Mouse (Mus musculus): ENCODE data around the gene Atp8b4.

Gene Atp8b4

DNA sequence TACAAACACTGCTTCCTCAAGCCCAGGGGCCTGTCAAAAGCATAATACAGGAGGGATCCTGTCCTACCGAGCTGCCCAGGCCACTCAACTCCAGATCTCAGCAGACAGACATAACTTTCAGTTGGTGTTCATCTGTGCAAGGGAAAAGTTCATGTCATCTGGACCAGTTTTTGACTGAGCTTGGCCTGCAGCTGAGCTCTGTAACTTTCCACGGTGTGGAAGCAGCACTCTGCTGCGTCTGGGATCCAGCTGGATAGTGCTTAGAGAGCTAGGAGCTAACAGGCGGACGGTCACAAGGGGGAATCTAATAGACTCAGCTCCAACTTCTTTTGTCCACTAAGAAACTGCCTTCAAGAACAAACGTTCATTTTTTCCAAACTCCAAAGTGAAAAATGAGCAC is 139.8 kb downstream of the Atp8b4 start:
- no peak for DNase-seq

DNA sequence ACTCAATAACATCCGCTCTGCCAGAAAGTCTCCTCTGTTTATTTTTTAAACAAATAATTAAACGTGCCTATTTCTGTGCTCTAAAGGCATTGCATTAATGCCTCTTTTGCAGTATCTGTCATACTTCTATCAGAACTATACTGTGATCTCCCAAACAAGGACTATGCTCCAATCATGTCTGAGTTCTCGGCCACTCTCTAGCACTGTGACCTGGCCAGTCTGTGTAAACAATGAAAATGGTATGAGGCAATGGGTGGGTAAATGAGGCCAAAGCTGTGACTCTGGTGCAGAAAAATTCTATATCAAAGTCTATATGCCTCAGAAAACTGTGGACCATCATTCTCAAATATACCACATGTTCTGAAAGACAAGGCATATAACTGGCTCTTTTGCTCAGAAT is 140.5 kb downstream of the Atp8b4 start:
- no peak for DNase-seq

DNA sequence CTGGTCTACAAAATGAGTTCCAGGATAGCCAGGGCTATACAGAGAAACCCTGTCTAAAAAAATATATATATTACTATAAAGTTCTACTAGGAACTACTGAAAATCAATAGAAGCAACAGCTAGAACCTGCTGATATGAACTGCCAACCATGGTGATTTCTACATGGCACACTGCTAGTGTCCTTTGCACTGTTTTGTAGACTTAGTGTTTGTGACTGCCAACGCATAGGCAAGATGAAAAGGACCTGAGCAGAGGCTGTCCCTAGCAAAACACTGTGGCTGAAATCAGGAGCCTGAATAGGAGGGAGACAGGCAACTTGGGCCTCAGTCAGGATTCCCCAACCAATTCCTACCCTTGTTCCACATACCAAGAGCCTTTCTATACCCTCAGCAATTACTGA is 141.2 kb downstream of the Atp8b4 start:
- DNase-seq: no peak

DNA sequence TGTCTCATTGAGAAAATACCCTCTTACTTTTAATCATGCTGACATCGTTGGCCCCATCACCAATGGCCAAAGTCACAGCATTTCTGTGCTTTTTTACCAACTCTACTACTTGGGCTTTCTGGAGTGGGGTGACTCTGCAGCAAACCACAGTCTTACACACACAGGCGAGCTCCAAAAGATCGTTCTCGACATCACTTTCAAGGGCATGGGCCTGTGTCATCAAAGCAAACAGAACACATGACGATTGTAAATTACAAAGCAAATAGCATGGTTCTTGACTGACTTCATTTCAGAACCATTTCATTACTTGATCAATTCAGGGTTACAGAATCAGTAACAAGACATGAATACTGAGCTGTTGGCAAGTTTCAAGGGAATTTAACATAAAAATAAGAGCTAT is 141.7 kb downstream of the Atp8b4 start:
- DNase-seq: no peak

DNA sequence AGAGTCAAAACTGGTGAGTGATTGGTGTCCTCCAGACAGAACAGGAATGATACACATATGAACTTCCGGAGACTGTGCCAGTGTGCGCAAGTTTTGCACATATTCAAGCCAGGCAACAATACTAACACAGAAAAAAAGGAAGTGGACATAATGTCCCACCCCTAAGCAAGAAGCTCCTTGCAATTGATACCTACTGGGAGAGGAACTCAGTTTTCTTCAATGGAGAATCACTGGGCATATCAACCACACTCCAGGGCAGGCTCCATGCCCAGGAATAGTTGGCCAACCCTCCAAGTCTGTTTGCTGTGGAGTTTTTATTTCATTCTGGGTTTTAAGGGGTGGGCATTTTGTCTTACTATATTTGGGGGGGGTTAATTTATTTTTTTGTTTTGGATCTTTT is 145.2 kb downstream of the Atp8b4 start:
- no peak for DNase-seq

DNA sequence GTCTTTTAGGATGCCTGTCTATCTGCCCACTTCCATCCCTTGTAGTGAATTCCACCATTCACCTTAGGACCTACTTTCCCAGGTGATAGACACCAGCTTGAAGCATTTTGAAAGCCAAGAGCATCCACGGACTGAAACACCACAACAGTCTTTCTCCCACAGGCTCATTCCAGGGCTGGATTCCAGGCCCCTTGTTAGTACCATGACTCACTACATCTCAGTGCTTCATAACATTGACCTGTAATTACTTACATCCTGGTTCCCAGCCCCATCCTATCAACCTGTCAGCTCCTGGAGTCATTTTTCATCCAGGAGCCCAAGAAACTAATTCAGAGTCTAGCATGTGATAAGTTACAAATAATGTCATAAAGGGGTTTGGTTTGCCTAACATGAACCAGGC is 148.7 kb downstream of the Atp8b4 start:
- no peak for DNase-seq

DNA sequence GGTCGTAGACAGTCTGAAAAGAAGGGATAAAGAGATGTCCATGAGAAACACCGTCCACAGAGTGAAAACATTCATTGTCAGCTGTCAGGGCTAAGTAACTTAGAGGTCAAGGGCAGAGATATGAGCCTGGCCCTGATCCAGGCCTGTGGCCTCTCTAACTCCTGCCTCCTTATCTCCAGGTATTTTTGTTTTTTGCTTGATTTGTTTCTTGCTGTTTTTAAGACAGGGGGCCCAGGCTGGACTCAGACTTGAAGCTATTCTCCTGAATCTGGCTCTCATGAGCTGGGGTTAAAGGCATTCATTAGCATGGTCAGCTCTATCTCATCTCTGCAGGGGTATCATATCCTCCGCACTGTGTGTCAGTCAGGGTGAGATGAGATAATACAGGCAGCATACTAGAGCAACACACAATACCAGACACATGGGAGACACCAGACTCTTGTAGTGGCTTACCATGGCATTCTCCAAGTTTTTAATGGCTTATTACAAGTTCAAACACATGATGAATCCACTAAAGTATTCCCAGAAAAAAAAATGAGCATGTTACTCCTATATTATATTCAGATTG is 157.4 kb downstream of the Atp8b4 start:
- no peak for DNase-seq

DNA sequence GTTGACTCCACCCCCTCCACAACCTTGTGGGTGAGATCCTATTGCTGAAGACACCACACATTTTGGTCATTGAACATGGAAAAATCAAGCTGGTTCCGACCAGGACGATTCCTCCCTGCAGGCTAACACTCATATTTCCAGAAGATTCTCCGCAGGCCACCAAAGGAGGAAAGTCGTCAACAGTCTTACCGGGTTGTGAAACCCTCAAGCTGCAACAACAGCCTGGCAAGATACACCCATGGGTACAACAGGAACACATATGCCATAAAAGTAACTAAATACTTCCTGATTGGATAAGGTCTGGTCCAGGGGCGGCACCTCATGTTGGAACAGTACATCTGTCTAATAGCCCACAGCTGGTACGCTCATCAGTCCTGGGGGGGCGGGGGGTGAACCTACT is 159.0 kb downstream of the Atp8b4 start:
- DNase-seq: no peak

DNA sequence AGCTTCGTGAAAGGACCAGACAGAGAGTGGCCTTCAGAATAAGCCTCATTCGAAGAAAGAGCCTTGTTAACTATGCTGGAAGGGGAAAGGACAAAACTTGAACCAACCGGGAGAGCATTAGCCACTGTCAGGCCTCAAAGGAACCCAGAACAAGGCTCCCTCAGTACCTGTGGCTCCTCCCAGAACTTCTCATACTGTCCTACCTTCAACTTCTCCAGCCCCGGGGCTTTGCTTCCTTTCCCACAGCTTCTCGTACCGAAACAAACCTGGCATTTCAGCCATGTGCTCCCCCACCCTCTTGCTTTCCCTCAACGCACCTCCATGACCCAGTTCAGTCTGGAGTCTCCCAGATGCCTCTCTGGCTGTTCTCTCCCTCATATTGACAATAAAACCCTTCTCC is 160.3 kb downstream of the Atp8b4 start:
- DNase-seq: no peak

DNA sequence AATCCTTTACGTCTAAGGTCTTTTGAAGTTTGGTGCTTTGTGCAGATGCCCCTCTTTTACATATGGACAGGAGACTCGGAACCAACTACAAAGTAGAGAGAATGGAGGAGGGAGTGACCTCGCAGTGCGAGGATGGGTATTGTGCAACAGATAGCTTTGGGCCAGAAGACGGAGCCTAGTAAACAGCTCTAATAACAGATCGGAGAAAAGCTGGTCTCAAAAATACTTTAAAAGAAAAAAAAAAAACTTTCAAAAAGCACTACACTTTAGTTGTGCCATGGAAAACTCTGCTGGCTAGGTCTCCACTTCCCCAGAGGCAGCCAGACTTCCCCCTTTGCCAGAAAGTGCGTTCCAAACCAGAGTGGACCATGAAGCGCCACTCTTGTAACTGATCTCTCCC is 161.0 kb downstream of the Atp8b4 start:
- no peak for DNase-seq

DNA sequence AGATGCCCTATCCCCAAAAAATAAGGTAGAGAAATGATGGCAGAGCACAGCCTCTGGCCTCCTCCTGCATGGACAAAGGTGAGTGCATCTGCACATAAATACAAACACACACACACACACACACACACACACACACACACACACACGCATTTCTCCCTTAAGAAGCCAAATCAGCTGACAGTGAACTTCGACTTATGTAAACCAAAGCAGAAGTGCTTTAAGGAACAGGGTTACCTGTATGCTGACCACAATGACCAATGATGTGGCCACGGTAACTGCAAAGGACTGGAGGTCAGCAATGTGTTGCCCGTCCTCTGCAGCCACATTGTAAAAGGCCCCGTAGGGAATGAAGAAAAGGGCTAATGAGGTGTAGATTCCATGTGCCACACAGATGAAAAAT is 163.3 kb downstream of the Atp8b4 start:
- DNase-seq: no peak

DNA sequence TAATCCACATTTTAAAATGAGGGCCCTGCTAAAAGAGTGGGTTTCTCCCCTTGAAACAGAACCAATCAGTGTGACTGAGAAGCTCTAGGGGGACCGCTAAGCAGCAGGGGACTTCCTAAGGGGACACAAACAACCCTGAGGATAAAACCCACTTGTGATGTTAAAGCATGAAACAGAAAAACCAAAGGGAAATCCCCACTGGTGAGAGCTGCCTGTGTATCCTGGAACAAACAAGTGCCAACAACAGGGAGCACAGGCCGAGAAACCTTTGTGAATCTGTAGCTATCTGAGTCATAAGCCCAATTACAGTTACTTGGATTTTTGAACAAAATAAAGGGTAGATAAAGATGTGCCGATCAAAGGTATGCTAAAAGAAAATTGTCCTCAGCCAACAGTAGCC is 168.7 kb downstream of the Atp8b4 start:
- no peak for DNase-seq

DNA sequence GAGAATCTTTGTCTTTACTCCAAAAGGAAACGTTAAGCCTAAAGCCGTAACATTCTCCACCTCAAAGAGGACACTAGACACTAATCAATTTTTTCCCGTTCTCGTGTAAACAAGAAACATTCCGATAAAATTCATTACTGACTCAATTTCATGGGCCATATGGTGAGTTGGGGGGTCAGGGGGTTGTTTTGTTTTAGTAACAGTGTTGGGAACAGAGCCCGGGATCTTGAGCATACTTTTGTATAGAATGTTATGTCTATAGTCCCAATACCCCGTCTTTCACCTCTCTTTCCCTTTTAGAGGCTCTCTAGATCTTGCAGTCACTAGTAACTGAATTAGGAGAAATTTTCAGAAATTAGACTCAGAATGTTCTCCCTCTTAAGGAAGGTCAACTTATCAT is 177.3 kb downstream of the Atp8b4 start:
- DNase-seq: no peak

DNA sequence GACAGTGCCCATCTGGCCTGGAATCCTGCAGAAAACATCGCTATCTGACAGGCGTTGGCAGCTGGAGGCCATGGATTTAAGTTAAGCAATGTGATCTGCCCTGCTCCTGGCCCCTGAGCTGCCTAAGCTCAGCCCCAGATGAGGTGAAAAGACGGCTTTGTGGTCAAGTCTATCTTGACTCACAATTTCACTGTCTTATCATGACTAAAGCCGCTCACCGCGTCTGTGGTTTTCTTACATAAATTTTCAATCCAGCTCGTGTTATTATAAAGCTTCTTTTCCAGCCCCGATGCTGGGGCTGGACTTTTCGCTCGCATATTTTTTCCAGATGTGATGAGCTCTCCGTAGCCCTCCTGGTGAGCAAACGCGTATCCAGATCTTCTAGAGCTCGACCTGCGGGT is 177.8 kb downstream of the Atp8b4 start:
- no peak for DNase-seq

DNA sequence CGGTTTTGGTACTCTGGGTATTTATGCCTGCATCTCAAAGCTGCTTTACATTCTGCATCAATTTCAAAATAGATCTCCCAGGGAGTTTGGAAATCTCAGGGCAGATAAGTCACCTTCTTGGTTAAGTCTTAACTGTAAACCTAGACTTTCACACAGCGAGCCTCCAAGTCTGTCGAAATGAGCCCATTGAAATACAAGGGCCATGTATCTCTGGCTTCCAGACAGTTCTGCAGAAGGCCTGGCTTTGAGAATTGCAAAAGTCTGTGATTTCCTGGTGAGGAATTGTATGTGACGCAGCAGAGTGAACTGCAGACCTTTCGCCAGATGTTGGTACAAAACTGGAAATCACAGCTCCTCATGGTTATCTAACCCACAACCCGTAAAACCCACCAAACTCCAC is 182.4 kb downstream of the Atp8b4 start:
- no peak for DNase-seq

DNA sequence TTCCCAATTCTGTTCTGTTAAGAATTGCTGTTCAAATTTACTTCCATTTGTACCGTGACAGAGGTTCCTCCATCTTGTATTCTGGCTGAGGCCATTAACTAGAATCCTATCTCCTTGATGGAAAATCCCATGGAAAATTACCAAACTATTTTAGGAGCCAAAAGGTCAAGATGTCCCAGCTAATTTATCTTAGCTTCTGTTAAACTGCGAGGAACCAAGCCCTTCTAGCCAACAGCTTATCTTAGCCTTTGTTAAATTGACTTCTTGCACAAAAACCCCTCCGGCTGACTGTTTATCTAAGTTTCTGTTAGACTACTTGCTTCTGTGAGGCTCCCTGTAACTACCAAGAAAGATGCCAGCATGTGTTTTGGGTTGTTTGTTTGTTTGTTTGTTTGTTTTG is 183.5 kb downstream of the Atp8b4 start:
- DNase-seq: no peak

DNA sequence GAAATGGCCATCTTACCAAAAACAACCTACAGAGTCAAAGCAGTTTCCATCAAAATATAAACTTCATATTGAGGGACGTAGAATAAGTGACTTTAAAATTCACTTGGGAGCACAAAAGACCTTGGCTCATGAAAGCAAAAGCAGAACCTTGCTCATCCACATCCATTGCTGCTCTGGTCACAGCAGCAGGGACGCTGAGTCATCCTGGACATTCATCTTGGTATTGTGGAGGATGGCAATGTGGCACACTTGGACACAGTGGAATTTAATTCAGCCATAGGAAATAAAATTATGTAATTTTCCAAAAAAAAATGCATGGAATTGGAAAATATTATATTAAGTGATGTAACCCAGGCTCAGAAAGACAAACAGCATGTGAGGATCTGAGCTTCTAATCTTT is 184.1 kb downstream of the Atp8b4 start:
- DNase-seq: no peak

DNA sequence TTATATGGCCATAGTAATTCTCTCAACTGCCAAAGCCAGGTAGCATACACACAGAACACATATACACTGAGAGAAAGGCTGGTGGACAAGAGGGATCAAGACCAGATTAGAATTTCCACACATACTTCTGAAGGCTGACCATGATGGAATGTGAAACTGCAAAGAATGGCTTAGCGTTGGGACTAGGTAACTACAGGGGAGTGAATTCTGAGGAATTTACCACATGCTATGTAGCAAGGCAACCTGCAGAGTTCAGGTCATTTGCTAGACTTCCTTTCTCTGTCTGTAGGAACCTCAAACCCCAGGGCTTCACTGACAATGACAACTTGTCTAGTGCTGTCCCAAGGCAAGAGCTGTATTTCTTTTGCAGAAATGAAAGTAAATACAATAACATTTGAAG is 189.4 kb downstream of the Atp8b4 start:
- DNase-seq: no peak

DNA sequence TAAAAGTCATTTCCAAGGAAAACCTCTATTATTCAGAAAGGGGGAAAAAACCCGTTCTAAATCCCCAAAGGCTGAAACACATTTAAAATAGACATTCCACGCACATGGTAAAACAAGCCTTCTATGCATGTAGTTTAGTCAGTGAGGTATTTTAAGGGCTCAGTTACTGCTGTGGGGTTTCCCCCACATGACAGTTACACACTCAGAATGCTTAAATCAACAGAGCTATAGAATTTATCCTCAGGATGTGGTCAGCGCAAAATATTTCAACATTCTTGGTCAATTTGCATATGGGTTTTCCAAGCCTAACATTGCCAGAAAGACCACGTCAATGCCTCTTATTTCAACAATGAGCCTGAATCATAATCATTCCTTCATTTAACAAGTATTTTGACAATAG is 190.5 kb downstream of the Atp8b4 start:
- no peak for DNase-seq

DNA sequence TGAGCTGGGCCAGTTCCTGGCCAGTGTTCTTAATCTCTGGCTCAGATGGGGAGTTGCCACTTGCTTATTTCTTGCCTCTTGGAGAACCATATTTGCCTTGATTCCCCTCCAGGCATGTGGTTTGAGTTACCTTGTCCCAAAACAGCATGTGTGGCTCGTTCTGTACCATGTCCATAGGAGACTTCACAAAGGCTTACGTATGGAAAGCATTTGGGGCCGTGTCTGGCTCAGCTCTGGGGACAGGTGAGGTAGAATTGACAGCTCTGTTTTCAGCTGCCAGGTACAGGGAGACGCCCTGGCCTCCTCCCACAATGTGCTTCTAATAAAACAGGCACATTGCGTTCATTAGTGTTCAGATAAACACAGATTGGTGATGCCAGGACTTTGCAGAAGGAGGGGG is 195.9 kb downstream of the Atp8b4 start:
- DNase-seq: no peak

DNA sequence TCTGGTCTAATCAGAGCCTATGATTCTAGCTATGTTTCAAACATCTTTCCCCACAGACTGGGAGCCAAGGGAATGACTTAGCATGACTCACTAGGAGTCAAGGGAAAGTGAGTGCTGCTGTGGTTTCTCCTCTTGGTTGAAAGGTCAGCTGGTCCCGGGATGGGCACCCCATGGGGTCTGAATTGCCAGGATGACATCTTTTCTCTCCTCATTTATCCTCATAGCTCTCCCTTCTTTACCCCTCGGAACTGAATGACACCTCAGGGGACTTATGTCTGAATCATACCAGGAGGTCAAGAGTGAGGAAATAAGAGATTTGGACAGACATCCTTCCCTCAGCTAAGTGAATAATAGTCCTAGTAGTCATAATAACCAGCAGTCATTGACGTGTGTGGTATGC is 197.2 kb downstream of the Atp8b4 start:
- no peak for DNase-seq

DNA sequence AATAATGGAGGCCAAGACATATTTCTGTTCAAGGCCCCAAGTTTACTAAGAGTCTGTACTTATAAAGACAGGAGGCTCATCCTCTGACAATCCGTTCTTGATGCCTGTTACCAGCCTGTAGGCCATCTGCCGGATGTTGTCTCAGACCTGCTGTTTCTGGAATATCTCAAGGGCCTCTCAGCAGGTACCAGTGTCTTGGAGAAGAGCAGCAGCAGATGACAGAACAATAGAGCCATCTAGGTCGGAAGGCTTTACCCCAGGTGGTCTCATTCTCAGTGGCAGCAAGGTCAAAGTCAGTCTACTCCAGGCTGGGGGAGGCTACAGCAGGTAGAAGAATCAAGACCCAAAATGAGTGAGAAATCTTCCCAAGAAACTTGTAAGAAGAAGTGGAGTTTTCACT is 198.1 kb downstream of the Atp8b4 start:
- DNase-seq: no peak

DNA sequence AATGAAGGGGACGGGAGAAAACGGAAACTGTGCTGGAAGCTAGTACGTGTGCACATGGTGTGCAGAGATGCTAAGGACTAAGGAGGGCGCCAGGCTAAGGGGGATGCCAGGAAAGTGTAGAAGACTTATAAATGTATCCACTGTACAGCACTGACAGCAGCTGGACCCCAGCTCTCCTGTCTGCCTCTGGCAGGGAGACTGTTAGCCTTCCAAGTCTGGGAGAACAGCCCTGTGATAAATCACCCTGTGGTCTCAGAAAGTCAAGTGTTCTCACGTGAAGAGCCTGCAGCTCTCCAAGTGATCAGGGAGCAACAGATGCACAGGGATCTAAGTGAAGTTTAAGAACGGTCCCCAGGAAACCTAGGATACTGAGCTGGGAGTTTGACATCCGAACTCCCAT is 209.8 kb downstream of the Atp8b4 start:
- no peak for DNase-seq

DNA sequence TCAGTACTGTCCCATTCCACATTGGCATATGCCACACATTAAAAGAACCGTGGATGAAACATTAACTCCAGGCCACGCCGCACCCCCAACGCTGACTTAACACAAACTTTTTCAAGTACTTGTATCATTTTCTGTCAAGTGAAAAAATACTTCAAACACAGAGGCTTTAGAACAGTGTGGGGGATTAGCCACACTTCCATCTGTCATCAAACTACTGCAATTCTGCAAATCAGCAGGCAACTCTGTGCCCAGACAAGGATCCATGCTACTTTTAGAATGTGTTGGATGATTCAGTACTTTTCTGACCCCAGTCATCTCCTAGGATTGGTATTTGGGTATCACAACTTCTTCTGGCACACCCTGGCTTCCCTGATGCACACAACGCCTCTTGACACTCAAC is 212.5 kb downstream of the Atp8b4 start:
- DNase-seq: no peak

DNA sequence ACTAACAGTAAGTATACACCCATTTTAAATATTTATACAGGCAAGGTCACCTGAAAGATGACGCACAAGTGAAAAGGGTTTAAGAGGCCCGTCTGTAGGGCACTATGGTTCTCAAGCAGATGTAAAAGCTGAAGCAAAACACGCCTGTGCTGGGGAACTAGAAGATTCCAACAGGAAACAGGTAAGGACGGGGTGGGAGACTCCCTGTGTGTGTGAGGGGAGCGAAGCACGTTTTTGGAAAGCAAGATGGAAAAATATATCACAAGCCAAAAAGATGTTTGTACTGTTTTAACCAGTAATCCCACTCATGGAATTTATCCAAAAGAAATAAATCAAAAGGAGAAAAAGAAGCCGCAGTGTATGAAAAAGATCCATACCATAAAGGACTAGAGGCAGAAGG is 214.1 kb downstream of the Atp8b4 start:
- no peak for DNase-seq

DNA sequence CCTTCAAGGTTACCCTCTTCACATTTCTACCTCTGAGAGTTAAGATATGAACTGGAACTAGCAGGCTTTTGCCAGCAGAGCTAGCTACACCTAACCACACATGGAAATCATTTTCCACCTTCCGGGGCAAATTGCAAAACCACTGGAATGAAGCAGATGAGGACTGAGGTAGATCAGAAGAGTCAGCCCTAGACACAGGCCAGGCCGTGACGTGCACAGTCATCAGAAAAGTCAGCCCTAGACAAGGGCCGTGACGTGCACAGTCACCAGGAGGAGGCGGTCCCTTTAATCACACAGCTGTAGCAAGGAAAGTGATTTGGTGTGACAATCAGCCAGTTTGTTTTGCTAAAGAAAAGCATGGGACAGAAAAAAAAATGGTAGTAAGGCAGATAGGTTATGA is 216.4 kb downstream of the Atp8b4 start:
- DNase-seq: no peak

Data from cerebellum, postnatal 36 days (tissue).